Mouse (Mus musculus) G1E (cell line): ENCODE measurements around the gene Trim80.
A peak's percentile ranks its signal among the peaks of the same experiment; 100 is the strongest.

ENCODE experiments used
- CTCF ChIP-seq: IDR thresholded peaks from 2 replicates; pipeline ENCODE4 v1.5.1; 2012; ENCODE audit warnings: low read depth, low read length, inconsistent platforms, mixed read lengths
- GATA1 ChIP-seq: IDR thresholded peaks from 2 replicates; pipeline ENCODE4 v1.6.1; 2012; ENCODE audit warnings: borderline replicate concordance, low read length, inconsistent platforms, mixed read lengths
- GATA2 ChIP-seq: IDR thresholded peaks from 2 replicates; pipeline ENCODE4 v1.6.1; 2012; ENCODE audit warnings: low read depth, low read length, inconsistent platforms, borderline replicate concordance
- POLR2AphosphoS5 ChIP-seq: IDR thresholded peaks from 2 replicates; pipeline ENCODE4 v1.6.1; 2012; ENCODE audit warnings: low read depth, low read length, inconsistent platforms; ENCODE audit not compliant: insufficient replicate concordance
- TAL1 ChIP-seq: conservative IDR thresholded peaks from 2 replicates; pipeline ENCODE4 v1.6.1; 2012; ENCODE audit warnings: low read depth, low read length, inconsistent platforms, mixed read lengths

GRCm38 (mm10) chr11:115473626-115474275, 33.4 kb downstream of the Trim80 start:
- peak; percentile 99 for TF ChIP-seq CTCF
- no peak for TF ChIP-seq TAL1
- TF ChIP-seq GATA1 = no peak
- no peak for TF ChIP-seq POLR2AphosphoS5
- no peak for TF ChIP-seq GATA2
